Mouse (Mus musculus) kidney, adult 2 months (tissue): Measurements from ENCODE around the gene Tiam1.

ENCODE experiments used
- CTCF ChIP-seq: fragments of 200-500 bp; conservative IDR thresholded peaks from 2 replicates; pipeline ENCODE4 v1.5.1; 2011; ENCODE audit warnings: low read depth, mild to moderate bottlenecking, control low read depth, low read length, moderate library complexity, mixed read lengths; ENCODE audit not compliant: insufficient read depth, insufficient read length
- POLR2A ChIP-seq: fragments of 200-500 bp; IDR thresholded peaks from one replicate; pipeline ENCODE4 v1.6.1; 2011; ENCODE audit warnings: low read depth, low read length, control low read depth

DNA sequence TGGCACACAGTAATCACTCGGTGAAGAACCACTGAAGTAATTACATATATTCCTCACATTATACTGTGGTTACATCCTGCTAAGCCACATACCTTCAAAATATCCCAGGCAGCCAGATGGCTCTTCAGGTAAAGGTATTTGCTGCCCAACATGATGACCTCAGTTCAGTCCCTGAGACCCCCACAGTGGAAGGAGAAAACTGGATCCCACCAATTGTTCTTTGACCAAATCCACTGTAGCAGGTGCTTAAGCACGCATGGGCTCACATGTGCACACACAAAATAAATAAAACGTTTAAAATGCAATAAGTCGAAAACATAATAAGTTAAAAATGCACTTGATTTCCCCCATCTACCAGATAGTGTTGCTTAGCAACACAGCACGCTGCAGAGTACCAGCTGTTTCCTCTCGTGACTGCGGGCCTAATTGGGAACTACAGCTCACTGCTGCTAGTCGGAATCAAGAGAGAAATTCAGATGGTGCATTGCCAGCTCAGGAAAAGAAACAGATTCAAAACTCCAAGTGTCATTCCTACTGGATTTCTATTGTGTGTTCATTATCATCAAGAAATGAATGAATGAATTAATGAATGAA, 102.7 kb downstream of the Tiam1 start:
- TF ChIP-seq POLR2A = no peak
- no peak for TF ChIP-seq CTCF
